Mouse (Mus musculus): Measurements from ENCODE around the gene Eml6. TPM values are rescaled to one million over a fixed set of nuclear protein-coding genes. Genes with fewer than 3 reads are reported as not detected.
A peak's percentile ranks its signal among the peaks of the same experiment; 100 is the strongest.

The Eml6 gene
- polyA plus RNA-seq, 1 experiment from 2014 or later = 0.52 TPM

DNA sequence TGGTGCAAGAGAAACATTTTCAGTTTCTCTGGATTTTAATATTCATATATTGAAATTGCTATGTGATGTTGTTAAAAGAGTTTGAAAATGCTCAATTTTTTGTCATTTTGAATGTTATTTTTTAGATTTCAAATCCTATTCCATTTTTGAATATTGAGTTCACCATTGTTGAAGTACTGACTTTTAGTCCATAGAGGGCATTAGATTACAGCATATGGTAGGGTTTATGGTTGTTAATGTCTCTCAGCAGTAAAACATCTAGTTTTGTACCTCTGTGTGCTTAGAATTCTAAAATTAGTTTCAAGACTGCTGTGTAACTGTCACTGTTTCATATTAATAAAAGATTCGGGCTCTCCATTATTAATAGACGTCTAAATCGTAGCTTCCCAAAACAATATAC lies 310.3 kb downstream of the Eml6 start:
- Histone ChIP-seq H3K4me3 (no peak overlapping the region), H3K27me3 (replicated peaks) (no peaks in the 10 kb centered on the region), H3K4me2 (no peak overlapping the region), H3K36me3 (peaks cover 24% of the 10 kb centered on the region), H3K27ac (replicated peaks) (no peak overlapping the region), H3K4me1 (peaks cover 16% of the 10 kb centered on the region), H3K9ac (no peak overlapping the region), H3K9me3 (no peaks in the 10 kb centered on the region)
- 91% methylated on average over 3 of the region's 3 CpGs for WGBS
- ATAC-seq (ENCODE audit: extremely low read depth, insufficient number of reproducible peaks, low FRiP score, low TSS enrichment) = no peak

DNA sequence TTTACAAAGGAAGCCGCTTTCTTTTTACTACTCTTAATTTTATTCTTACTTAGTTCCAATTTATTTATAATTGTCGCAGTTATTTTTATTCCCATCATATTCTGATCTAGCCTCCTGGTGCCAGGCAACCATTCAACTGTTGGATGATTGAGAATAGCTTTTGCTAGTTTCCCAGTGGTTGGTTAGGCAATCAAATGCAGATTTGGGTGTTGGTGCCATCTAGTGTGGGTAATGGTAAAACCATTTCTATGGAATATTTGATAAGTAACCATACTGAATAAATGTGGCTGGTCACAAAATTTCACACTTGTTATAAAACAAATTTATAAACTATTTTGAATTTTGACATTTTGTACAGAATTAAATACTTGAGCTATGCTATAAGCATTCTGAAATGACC lies 311.0 kb downstream of the Eml6 start:
- H3K27me3 ChIP-seq (replicated peaks) = no peaks in the 10 kb centered on the region
- 93% methylated on average over 2 of the region's 2 CpGs for WGBS

DNA sequence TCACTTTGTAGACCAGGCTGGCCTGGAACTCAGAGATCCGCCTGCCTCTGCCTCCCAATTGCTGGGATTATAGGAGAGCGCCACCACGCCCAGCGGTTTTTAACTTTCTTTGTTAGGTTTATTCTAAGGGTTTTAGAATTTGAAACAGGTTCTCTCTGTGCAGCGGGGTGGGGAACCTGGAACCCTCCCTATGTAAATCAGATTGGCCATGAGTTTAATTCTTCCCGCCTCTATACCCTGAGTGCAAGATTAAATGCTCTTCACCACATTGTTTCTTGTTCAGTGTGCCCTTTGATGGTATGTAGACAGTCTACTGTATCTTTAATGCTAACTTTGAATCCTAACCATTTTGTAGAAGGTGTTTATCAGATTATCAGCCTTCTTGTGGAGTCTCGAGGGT lies 311.7 kb downstream of the Eml6 start:
- peaks cover 10% of the 10 kb centered on the region for H3K4me1 ChIP-seq
- ATAC-seq (ENCODE audit: extremely low read depth, insufficient number of reproducible peaks, low FRiP score, low TSS enrichment) = no peak
- H3K36me3 ChIP-seq = peaks cover 34% of the 10 kb centered on the region
- no peak overlapping the region for H3K27ac ChIP-seq (replicated peaks)
- H3K4me3 ChIP-seq = no peak overlapping the region
- H3K9ac ChIP-seq = no peak overlapping the region
- no peaks in the 10 kb centered on the region for H3K27me3 ChIP-seq (replicated peaks)
- 89% methylated on average over 7 of the region's 7 CpGs for WGBS
- no peaks in the 10 kb centered on the region for H3K9me3 ChIP-seq
- H3K4me2 ChIP-seq = no peak overlapping the region

More for the DNA sequence above, 311.0 kb downstream of the Eml6 start:
- ATAC-seq (ENCODE audit: extremely low read depth, insufficient number of reproducible peaks, low FRiP score, low TSS enrichment) = no peak
- peaks cover 12% of the 10 kb centered on the region for H3K4me1 ChIP-seq
- H3K4me2 ChIP-seq = no peak overlapping the region
- H3K36me3 ChIP-seq = peaks cover 29% of the 10 kb centered on the region
- no peak overlapping the region for H3K27ac ChIP-seq (replicated peaks)
- no peak overlapping the region for H3K4me3 ChIP-seq
- no peak overlapping the region for H3K9ac ChIP-seq
- no peaks in the 10 kb centered on the region for H3K9me3 ChIP-seq

DNA sequence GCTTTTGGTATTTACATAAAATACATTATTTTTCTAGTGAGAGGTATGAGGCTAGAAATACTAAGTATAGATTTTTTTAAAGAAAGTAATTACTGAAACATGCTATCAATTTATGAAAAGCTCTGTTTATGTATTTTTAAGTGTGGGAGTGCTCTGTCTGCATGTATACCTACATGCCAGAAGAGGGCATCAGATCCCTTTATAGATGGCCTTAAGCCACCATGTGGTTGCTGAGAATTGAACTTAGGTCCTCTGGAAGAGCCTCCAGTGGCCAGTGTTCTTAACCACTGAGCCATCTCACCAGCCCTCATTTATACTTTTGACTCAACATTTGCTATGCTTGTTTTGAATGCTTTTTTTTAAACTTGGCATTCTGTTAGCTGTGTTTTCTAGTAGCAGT lies 316.3 kb downstream of the Eml6 start:
- Histone ChIP-seq H3K4me2 (no peak overlapping the region), H3K9me3 (no peaks in the 10 kb centered on the region), H3K4me1 (peaks cover 7% of the 10 kb centered on the region), H3K9ac (no peak overlapping the region), H3K36me3 (peaks cover 69% of the 10 kb centered on the region), H3K4me3 (no peak overlapping the region), H3K27ac (replicated peaks) (no peak overlapping the region), H3K27me3 (replicated peaks) (no peaks in the 10 kb centered on the region)
- ATAC-seq (ENCODE audit: extremely low read depth, insufficient number of reproducible peaks, low FRiP score, low TSS enrichment) = no peak

DNA sequence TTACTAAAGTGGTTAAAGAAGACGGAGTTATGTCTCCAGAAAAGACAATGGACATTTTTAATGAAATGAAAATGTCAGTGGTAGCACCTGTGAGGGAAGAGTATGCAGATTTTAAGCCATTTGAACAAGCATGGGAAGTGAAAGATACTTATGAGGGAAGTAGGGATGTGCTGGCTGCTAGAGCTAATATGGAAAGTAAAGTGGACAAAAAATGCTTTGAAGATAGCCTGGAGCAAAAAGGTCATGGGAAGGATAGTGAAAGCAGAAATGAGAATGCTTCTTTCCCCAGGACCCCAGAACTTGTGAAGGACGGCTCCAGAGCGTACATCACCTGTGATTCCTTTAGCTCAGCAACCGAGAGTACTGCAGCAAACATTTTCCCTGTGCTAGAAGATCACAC lies 319.0 kb downstream of the Eml6 start:
- H3K27me3 ChIP-seq (replicated peaks) = no peaks in the 10 kb centered on the region
- H3K27ac ChIP-seq (replicated peaks) = no peak overlapping the region
- H3K9me3 ChIP-seq = no peaks in the 10 kb centered on the region
- peaks cover 17% of the 10 kb centered on the region for H3K4me1 ChIP-seq
- 81% methylated on average over 4 of the region's 4 CpGs for WGBS
- no peak overlapping the region for H3K4me2 ChIP-seq
- no peak overlapping the region for H3K9ac ChIP-seq
- H3K4me3 ChIP-seq = no peak overlapping the region
- peaks cover 52% of the 10 kb centered on the region for H3K36me3 ChIP-seq
- no peak for ATAC-seq (ENCODE audit: extremely low read depth, insufficient number of reproducible peaks, low FRiP score, low TSS enrichment)

DNA sequence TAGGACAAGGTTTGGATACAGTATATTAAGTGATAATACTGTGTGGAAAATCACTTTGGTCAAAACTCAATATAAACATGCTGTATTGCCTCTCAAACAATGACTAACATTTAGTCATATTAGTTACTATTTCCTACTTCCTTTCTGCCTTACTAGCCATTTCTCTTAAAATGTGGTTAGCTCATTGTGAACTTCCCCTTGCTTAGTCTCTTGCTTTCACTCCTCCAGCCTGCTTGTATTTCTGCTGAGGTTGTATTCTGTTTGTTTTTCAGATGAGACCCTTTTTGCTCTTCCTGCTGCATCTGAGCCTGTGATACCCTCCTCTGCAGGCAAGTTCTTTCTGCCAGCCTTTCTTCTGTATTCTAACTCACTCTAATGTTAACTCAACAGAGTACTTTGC lies 320.6 kb downstream of the Eml6 start:
- Histone ChIP-seq H3K9me3 (no peaks in the 10 kb centered on the region), H3K4me1 (peaks cover 17% of the 10 kb centered on the region), H3K4me2 (no peak overlapping the region), H3K27ac (replicated peaks) (no peak overlapping the region), H3K36me3 (peaks cover 42% of the 10 kb centered on the region), H3K27me3 (replicated peaks) (no peaks in the 10 kb centered on the region), H3K4me3 (no peak overlapping the region), H3K9ac (no peak overlapping the region)
- no peak for ATAC-seq (ENCODE audit: extremely low read depth, insufficient number of reproducible peaks, low FRiP score, low TSS enrichment)

DNA sequence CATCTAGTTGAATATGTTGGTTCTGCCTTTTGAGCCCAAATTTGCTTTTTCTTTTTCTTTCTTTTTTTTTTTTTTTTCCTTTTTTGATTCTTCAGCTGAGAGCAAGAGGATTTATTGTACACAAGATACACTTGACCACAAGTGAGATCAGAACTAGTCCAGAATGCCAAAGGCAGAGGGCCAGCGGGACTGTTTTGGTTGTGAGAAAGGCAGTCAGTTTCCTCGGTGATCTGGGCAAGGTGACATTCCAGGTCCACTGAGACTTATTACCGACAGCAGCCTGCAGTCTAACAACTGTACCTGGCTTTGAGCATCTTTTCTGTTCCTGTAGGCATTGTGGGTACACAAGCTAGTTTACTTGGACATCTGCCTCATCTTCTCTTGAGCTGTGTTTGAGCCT lies 323.1 kb downstream of the Eml6 start:
- H3K4me2 ChIP-seq = no peak overlapping the region
- H3K4me3 ChIP-seq = no peak overlapping the region
- no peak for ATAC-seq (ENCODE audit: extremely low read depth, insufficient number of reproducible peaks, low FRiP score, low TSS enrichment)
- no peaks in the 10 kb centered on the region for H3K9me3 ChIP-seq
- H3K36me3 ChIP-seq = peaks cover 21% of the 10 kb centered on the region
- H3K9ac ChIP-seq = no peak overlapping the region
- WGBS = 65% methylated on average over 3 of the region's 3 CpGs
- H3K27ac ChIP-seq (replicated peaks) = no peak overlapping the region
- peaks cover 17% of the 10 kb centered on the region for H3K4me1 ChIP-seq
- no peaks in the 10 kb centered on the region for H3K27me3 ChIP-seq (replicated peaks)

DNA sequence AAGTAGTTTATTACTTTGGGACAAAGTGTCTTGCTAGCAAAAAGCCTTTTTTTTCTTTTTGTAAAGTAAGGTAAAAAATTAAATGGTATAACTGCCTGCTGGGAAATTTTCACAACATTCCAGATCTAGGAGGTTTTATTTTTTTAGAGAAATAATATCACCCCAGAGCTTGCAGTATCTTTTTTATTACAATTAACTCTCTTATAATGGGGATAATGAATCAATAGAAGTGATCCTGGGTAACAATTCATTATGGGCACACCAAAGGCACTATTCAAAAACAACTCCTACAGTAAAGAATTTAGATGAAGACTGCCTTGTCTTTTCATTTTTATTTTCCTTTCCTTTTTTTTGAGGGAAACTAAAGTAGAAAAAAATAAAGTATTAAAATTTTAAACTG lies 331.1 kb downstream of the Eml6 start:
- H3K27me3 ChIP-seq (replicated peaks) = no peaks in the 10 kb centered on the region
- H3K4me2 ChIP-seq = peak overlapping the region; percentile 78
- ATAC-seq (ENCODE audit: extremely low read depth, insufficient number of reproducible peaks, low FRiP score, low TSS enrichment) = no peak
- peaks cover 28% of the 10 kb centered on the region for H3K4me1 ChIP-seq
- H3K27ac ChIP-seq (replicated peaks) = no peak overlapping the region
- H3K9ac ChIP-seq = no peak overlapping the region
- peak overlapping the region; percentile 97 for H3K4me3 ChIP-seq
- H3K9me3 ChIP-seq = no peaks in the 10 kb centered on the region
- H3K36me3 ChIP-seq = peaks cover 10% of the 10 kb centered on the region

DNA sequence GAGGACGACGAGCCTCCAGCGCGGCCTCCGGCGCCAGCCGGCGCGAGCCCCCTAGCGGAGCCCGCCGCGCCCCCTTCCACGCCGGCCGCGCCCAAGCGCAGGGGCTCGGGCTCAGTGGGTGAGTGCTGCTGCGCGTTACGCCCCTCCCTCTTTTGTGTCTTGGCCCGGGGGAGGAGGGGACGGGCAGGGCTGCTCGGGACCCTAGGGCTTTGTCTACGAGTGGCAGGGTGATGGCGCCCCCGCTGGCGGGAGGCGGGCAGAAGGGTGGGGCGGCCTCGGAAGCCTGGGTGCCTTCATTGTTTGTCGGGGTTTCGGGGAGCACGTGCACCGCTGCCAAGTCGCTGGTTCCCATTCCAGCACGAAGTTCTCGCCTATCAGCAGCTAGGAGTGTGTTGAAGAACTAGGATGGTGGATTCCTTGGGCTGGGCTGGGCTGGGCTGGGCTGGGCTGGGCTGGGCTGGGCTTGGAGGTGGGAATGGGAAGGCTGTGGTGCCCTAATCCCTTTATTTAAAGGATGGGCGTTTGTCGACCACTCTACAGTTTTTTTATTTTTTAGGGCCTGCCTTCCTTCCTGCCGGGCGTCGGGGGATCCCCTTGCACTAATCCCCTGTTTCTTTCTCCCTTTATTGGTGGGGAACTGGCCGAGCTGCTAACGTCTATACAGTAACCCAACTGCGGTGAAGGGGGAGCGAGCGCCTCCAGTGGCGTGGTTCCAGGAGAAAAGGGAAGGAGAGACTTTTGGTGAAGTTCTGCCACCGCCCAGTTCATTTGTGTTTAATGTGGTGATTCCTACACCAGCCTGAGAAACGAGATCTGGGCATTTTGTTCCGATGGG lies 332.0 kb downstream of the Eml6 start:
- Histone ChIP-seq H3K9ac (peak overlapping the region; percentile 100), H3K4me3 (peak overlapping the region; percentile 97), H3K4me2 (peak overlapping the region; percentile 78), H3K36me3 (peaks cover 10% of the 10 kb centered on the region), H3K27me3 (replicated peaks) (no peaks in the 10 kb centered on the region), H3K27ac (replicated peaks) (peak overlapping the region; percentile 99), H3K4me1 (peaks cover 28% of the 10 kb centered on the region), H3K9me3 (no peaks in the 10 kb centered on the region)
- peak; percentile 76 for ATAC-seq (ENCODE audit: extremely low read depth, insufficient number of reproducible peaks, low FRiP score, low TSS enrichment)
- under 1% methylated on average over 51 of the region's 53 CpGs for WGBS

Other genes starting within 250 kb of the Eml6 start
- gene 4931440F15Rik, start 200.4 kb downstream of the Eml6 start, polyA plus RNA-seq (2015; fragmentation: Nextera tagmentation; extraction: Ambion mirVana) = 0.19 and 0.23 TPM in 2 replicates
- gene Sptbn1, start 242.1 kb upstream of the Eml6 start, polyA plus RNA-seq (2015; fragmentation: Nextera tagmentation; extraction: Ambion mirVana) = 145 and 155 TPM in 2 replicates

All from heart, embryonic 13.5 days (tissue).